Mouse (Mus musculus) kidney, postnatal 0 days (tissue): Measurements from ENCODE around the gene Gga1. TPM values are rescaled to one million over a fixed set of nuclear protein-coding genes. Genes with fewer than 3 reads are reported as not detected.
"Not testable (repeated sequence)": the region's sequence is repeated elsewhere in the genome, so short reads cannot be mapped to it uniquely, and the experiment has no call there.

ENCODE experiments used
- ATAC-seq: fragments of 200-750 bp; cut with Nextera tagmentation; replicated peaks from 2 replicates; pipeline ENCODE4 v1.8.0; 2017; ENCODE audit warnings: low read depth, moderate number of reproducible peaks, moderate TSS enrichment, moderate library complexity; ENCODE audit not compliant: low FRiP score
- DNase-seq: peaks from one replicate; pipeline ENCODE4 v3.0.0-alpha.2; 2016; ENCODE audit warnings: low spot score
- H3K27ac ChIP-seq: fragments of 300-500 bp; sonication (generic); 2 replicates; pipeline ENCODE4 v1.5.1; 2014; ENCODE audit warnings: mild to moderate bottlenecking
- H3K27me3 ChIP-seq: fragments of 300-500 bp; sonication (generic); 2 replicates; pipeline ENCODE4 v1.6.1; 2014; ENCODE audit warnings: low read length, mixed read lengths; ENCODE audit not compliant: insufficient read depth
- H3K36me3 ChIP-seq: fragments of 300-500 bp; sonication (generic); 2 replicates; pipeline ENCODE4 v1.6.1; 2014; ENCODE audit warnings: low read length, mixed read lengths; ENCODE audit not compliant: insufficient read depth
- H3K4me1 ChIP-seq: fragments of 300-500 bp; sonication (generic); replicated peaks from 2 replicates; pipeline ENCODE4 v1.6.1; 2014; ENCODE audit warnings: antibody characterized with exemption, low read length, mixed read lengths; ENCODE audit not compliant: insufficient read depth
- H3K4me2 ChIP-seq: fragments of 300-500 bp; sonication (generic); 2 replicates; pipeline ENCODE4 v1.6.1; 2014; ENCODE audit warnings: mild to moderate bottlenecking, low read length, moderate library complexity, mixed read lengths
- H3K4me3 ChIP-seq: fragments of 300-500 bp; sonication (generic); replicated peaks from 2 replicates; pipeline ENCODE4 v1.5.1; 2014; ENCODE audit warnings: low read depth, low read length
- H3K9ac ChIP-seq: fragments of 300-500 bp; sonication (generic); 2 replicates; pipeline ENCODE4 v1.6.1; 2014; ENCODE audit warnings: low read depth, low read length
- H3K9me3 ChIP-seq: fragments of 300-500 bp; sonication (generic); replicated peaks from 2 replicates; pipeline ENCODE4 v1.6.1; 2016; ENCODE audit warnings: low read length, inconsistent platforms, mixed read lengths
- CTCF ChIP-seq: IDR thresholded peaks from 2 replicates; pipeline ENCODE4 v1.5.1; 2016; ENCODE audit warnings: antibody characterized with exemption, low read depth, mild to moderate bottlenecking, moderate library complexity
- WGBS: fragments of 180-500 bp; shearing (Covaris S2); extraction: QIAGEN DNeasy Blood & Tissue Kit; methylation state at CpG from one replicate; pipeline ENCODE4 v1.1.7; 2014; 5-methylcytosine and 5-hydroxymethylcytosine counted together
- polyA plus RNA-seq: library from polyadenylated mRNA; unstranded; fragments of >200 nt; fragmentation: Nextera tagmentation; extraction: Ambion mirVana; gene quantifications from 2 replicates; pipeline ENCODE4 v1.2.1, GENCODE M21; 2015

Gga1 gene
- polyA plus RNA-seq, 1 experiment from 2014 or later, result 41.5 TPM

- Histone ChIP-seq H3K36me3 (peaks cover 11% of the 10 kb centered on the region; the same call in 1 of the 2 replicates), H3K27ac (peak overlapping the region; percentile 92), H3K9ac (peak overlapping the region; percentile 90; the same call in 1 of the 2 replicates), H3K4me2 (peak overlapping the region; percentile 77), H3K9me3 (no peaks in the 10 kb centered on the region), H3K4me3 (peak overlapping the region; percentile 71), H3K27me3 (no peaks in the 10 kb centered on the region), H3K4me1 (peaks cover 37% of the 10 kb centered on the region)
- 28% methylated on average over 9 of the region's 9 CpGs for WGBS
- peak; percentile 81 for DNase-seq
- ATAC-seq, result 0 out of 2 replicates have a peak, but pooled peaks have one; percentile 23
- peak; percentile 38; the same call in 1 of the 2 replicates for TF ChIP-seq CTCF
These were observed 32.2 kb upstream of the Gga1 start for GRCm38 (mm10) chr15:78844791-78845190.

GRCm38 (mm10) chr15:78845321-78845720, 31.7 kb upstream of the Gga1 start:
- 48% methylated on average over 11 of the region's 11 CpGs for WGBS
- ATAC-seq (no peak), DNase-seq (no peak)
- Histone ChIP-seq H3K27ac (peak overlapping the region; percentile 79), H3K27me3 (no peaks in the 10 kb centered on the region), H3K36me3 (peaks cover 14% of the 10 kb centered on the region; the same call in 1 of the 2 replicates), H3K4me2 (peak overlapping the region; percentile 77), H3K9me3 (no peaks in the 10 kb centered on the region), H3K4me1 (peaks cover 32% of the 10 kb centered on the region), H3K4me3 (peak overlapping the region; percentile 71; the same call in 1 of the 2 replicates), H3K9ac (peak overlapping the region; percentile 35; the same call in 1 of the 2 replicates)
- TF ChIP-seq CTCF, result no peak

GRCm38 (mm10) chr15:78845867-78846266, 31.1 kb upstream of the Gga1 start:
- Histone ChIP-seq H3K4me3 (peak overlapping the region; percentile 71; the same call in 1 of the 2 replicates), H3K27me3 (no peaks in the 10 kb centered on the region), H3K9me3 (no peaks in the 10 kb centered on the region), H3K4me1 (peaks cover 30% of the 10 kb centered on the region), H3K27ac (peak overlapping the region; percentile 79), H3K9ac (peak overlapping the region; percentile 35; the same call in 1 of the 2 replicates), H3K4me2 (peak overlapping the region; percentile 77), H3K36me3 (peaks cover 14% of the 10 kb centered on the region; the same call in 1 of the 2 replicates)
- DNase-seq, result no peak
- ATAC-seq, result no peak
- no peak for TF ChIP-seq CTCF
- WGBS, result 56% methylated on average over 8 of the region's 8 CpGs

- peak overlapping the region; percentile 79; the same call in 1 of the 2 replicates for H3K27ac ChIP-seq
- peak overlapping the region; percentile 77; the same call in 1 of the 2 replicates for H3K4me2 ChIP-seq
- ATAC-seq (no peak), DNase-seq (no peak)
- no peak overlapping the region for H3K4me3 ChIP-seq
- peaks cover 26% of the 10 kb centered on the region for H3K4me1 ChIP-seq
- H3K9me3 ChIP-seq, result no peaks in the 10 kb centered on the region
- 59% methylated on average over 8 of the region's 8 CpGs for WGBS
- TF ChIP-seq CTCF, result no peak
- H3K27me3 ChIP-seq, result no peaks in the 10 kb centered on the region
- no peak overlapping the region for H3K9ac ChIP-seq
- H3K36me3 ChIP-seq, result peaks cover 14% of the 10 kb centered on the region; the same call in 1 of the 2 replicates
These were observed 30.6 kb upstream of the Gga1 start for GRCm38 (mm10) chr15:78846352-78846751.

GRCm38 (mm10) chr15:78846805-78847204, 30.2 kb upstream of the Gga1 start:
- not testable (repeated sequence) for H3K4me2 ChIP-seq, H3K27me3 ChIP-seq, H3K27ac ChIP-seq, H3K4me3 ChIP-seq, H3K9me3 ChIP-seq, DNase-seq, ATAC-seq
- H3K9ac ChIP-seq, result 0 out of 2 replicates have a peak overlapping the region, but pooled peaks have one; percentile 8
- H3K4me1 ChIP-seq, result peaks cover 26% of the 10 kb centered on the region
- H3K36me3 ChIP-seq, result peaks cover 14% of the 10 kb centered on the region; the same call in 1 of the 2 replicates
- WGBS, result 84% methylated on average over 6 of the region's 7 CpGs

- Histone ChIP-seq H3K9ac (no peak overlapping the region), H3K9me3 (no peaks in the 10 kb centered on the region), H3K4me3 (no peak overlapping the region), H3K36me3 (peaks cover 14% of the 10 kb centered on the region; the same call in 1 of the 2 replicates), H3K4me1 (peaks cover 26% of the 10 kb centered on the region), H3K27ac (no peak overlapping the region), H3K27me3 (no peaks in the 10 kb centered on the region), H3K4me2 (no peak overlapping the region)
- 30% methylated on average over 5 of the region's 5 CpGs for WGBS
- DNase-seq (peak; percentile 80), ATAC-seq (no peak)
- TF ChIP-seq CTCF, result peak; percentile 95
These were observed 28.5 kb upstream of the Gga1 start for GRCm38 (mm10) chr15:78848467-78848866.
